Mouse (Mus musculus) heart, embryonic 11.5 days (tissue): Measurements from ENCODE around the gene Gm16181. TPM values are rescaled to one million over a fixed set of nuclear protein-coding genes. Genes with fewer than 3 reads are reported as not detected.
A peak's percentile ranks its signal among the peaks of the same experiment; 100 is the strongest.

ENCODE experiments used
- ATAC-seq: fragments of 200-750 bp; cut with Nextera tagmentation; replicated peaks from 2 replicates; pipeline ENCODE4 v1.8.0; 2017; ENCODE audit warnings: moderate library complexity; ENCODE audit not compliant: insufficient number of reproducible peaks, low FRiP score, low TSS enrichment
- H3K27ac ChIP-seq: fragments of 300-500 bp; sonication (generic); 2 replicates; pipeline ENCODE4 v1.5.1; 2014; ENCODE audit warnings: mild to moderate bottlenecking, low read depth, low read length
- H3K27me3 ChIP-seq: fragments of 300-500 bp; sonication (generic); 2 replicates; pipeline ENCODE4 v1.6.1; 2014; ENCODE audit warnings: mild to moderate bottlenecking, low read length, mixed read lengths; ENCODE audit not compliant: control insufficient read depth, insufficient read depth
- H3K36me3 ChIP-seq: fragments of 300-500 bp; sonication (generic); 2 replicates; pipeline ENCODE4 v1.6.1; 2014; ENCODE audit warnings: mild to moderate bottlenecking, low read length, moderate library complexity, mixed read lengths; ENCODE audit not compliant: control insufficient read depth, insufficient read depth
- H3K4me1 ChIP-seq: fragments of 300-500 bp; sonication (generic); 2 replicates; pipeline ENCODE4 v1.6.1; 2014; ENCODE audit warnings: low read length; ENCODE audit not compliant: control insufficient read depth, insufficient read depth
- H3K4me2 ChIP-seq: fragments of 300-500 bp; sonication (generic); 2 replicates; pipeline ENCODE4 v1.6.1; 2014; ENCODE audit warnings: mild to moderate bottlenecking, moderate library complexity
- H3K4me3 ChIP-seq: fragments of 300-500 bp; sonication (generic); 2 replicates; pipeline ENCODE4 v1.5.1; 2014; ENCODE audit warnings: low read depth, low read length
- H3K9ac ChIP-seq: fragments of 300-500 bp; sonication (generic); 2 replicates; pipeline ENCODE4 v1.6.1; 2014; ENCODE audit warnings: mild to moderate bottlenecking, low read depth, low read length, moderate library complexity
- H3K9me3 ChIP-seq: fragments of 300-500 bp; sonication (generic); replicated peaks from 2 replicates; pipeline ENCODE4 v1.6.1; 2016; ENCODE audit warnings: low read length; ENCODE audit not compliant: control insufficient read depth
- WGBS: fragments of 180-500 bp; shearing (Covaris S2); extraction: QIAGEN DNeasy Blood & Tissue Kit; methylation state at CpG from one replicate; pipeline ENCODE4 v1.1.7; 2014; ENCODE audit not compliant: insufficient replicate concordance; 5-methylcytosine and 5-hydroxymethylcytosine counted together
- polyA plus RNA-seq: library from polyadenylated mRNA; unstranded; fragments of >200 nt; fragmentation: Nextera tagmentation; extraction: Ambion mirVana; gene quantifications from 2 replicates; pipeline ENCODE4 v1.2.1, GENCODE M21; 2014

The Gm16181 gene
- polyA plus RNA-seq, 1 experiment from 2014 or later = 0.44 TPM

GRCm38 (mm10) chr17:35193881-35194843, 26.5 kb upstream of the Gm16181 start, which contains the start of gene Ltb:
Ltb (plus strand) TSS chr17:35194439.
- 40% methylated on average over 22 of the region's 28 CpGs for WGBS
- H3K4me3 ChIP-seq = peak within 1 kb of the TSS; percentile 49; the same call in 1 of the 2 replicates
- H3K9me3 ChIP-seq = no peaks in the 10 kb centered on the region
- ATAC-seq = no peak
- H3K9ac ChIP-seq = no peak within 1 kb of the TSS
- H3K27me3 ChIP-seq = peaks cover 42% of the 10 kb centered on the region
- peak within 1 kb of the TSS; percentile 85 for H3K4me2 ChIP-seq
- H3K36me3 ChIP-seq = no peaks in the 10 kb centered on the region
- no peak within 1 kb of the TSS for H3K27ac ChIP-seq
- H3K4me1 ChIP-seq = peaks cover 9% of the 10 kb centered on the region; the same call in 1 of the 2 replicates

DNA sequence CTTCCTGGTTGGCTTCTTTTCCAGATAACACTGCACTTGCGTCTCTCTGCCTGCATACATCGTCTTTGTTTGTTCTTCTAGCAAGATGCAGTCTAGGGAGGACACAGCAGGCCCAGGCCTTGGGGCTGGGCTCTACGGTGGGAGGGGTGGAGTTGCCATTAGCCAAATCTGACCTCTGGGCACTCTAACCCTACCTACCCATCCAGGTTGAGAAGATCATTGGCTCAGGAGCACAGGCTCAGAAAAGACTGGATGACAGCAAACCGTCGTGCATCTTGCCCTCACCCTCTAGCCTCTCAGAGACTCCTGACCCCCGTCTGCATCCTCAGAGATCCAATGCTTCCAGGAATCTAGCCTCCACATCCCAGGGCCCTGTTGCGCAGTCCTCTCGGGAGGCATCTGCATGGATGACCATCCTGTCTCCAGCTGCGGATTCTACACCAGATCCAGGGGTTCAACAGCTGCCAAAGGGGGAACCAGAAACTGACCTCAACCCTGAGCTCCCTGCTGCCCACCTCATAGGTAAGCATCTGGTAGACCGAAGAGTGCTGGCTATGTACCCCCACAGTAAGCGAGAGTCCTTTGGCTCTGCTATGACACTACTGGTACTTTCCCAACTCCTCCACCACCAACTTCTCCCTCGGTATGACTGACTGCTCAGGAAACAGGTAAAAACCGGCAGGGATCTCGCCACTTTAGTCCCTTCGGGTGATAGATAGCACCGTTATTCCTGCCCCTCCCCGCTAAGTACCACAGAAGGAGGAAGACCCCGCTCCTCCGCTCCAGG, 25.6 kb upstream of the Gm16181 start:
- ATAC-seq = no peak
- H3K27ac ChIP-seq = no peak overlapping the region
- WGBS = 34% methylated on average over 19 of the region's 19 CpGs
- H3K4me3 ChIP-seq = peak overlapping the region; percentile 49
- peak overlapping the region; percentile 85 for H3K4me2 ChIP-seq
- H3K27me3 ChIP-seq = peaks cover 44% of the 10 kb centered on the region
- no peaks in the 10 kb centered on the region for H3K36me3 ChIP-seq
- H3K9ac ChIP-seq = peak overlapping the region; percentile 63; the same call in 1 of the 2 replicates
- peaks cover 9% of the 10 kb centered on the region; the same call in 1 of the 2 replicates for H3K4me1 ChIP-seq
- H3K9me3 ChIP-seq = no peaks in the 10 kb centered on the region

- Histone ChIP-seq H3K4me3 (peak overlapping the region; percentile 49), H3K4me2 (peak overlapping the region; percentile 85), H3K36me3 (no peaks in the 10 kb centered on the region), H3K9me3 (no peaks in the 10 kb centered on the region), H3K27ac (no peak overlapping the region), H3K27me3 (peaks cover 50% of the 10 kb centered on the region), H3K4me1 (peaks cover 9% of the 10 kb centered on the region; the same call in 1 of the 2 replicates), H3K9ac (peak overlapping the region; percentile 63; the same call in 1 of the 2 replicates)
- 2% methylated on average over 66 of the region's 66 CpGs for WGBS
- ATAC-seq = peak; percentile 66; the same call in 1 of the 2 replicates
These were observed 24.9 kb upstream of the Gm16181 start for GRCm38 (mm10) chr17:35195631-35196320.

GRCm38 (mm10) chr17:35196321-35196641, 24.4 kb upstream of the Gm16181 start:
- H3K36me3 ChIP-seq = no peaks in the 10 kb centered on the region

DNA sequence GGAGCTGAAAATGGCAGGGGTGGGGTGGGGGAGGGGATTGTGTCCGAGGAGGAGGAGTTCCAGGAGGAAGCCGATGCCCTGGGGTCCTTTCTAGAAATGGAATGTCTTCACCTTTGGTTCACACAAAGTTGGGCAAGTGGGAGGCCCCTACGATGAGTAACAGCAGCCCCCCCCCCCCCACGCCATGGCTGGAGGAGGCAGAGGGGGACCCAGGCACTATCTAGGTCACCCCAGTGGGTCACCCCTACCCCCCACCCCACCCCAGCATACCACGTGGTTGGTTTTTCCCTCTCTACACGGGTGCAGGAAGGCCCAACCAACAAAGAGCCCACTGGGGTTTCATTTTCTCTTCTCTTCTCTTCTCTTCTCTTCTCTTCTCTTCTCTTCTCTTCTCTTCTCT, 23.5 kb upstream of the Gm16181 start:
- no peak overlapping the region for H3K27ac ChIP-seq
- no peak for ATAC-seq
- peaks cover 63% of the 10 kb centered on the region for H3K27me3 ChIP-seq
- H3K4me1 ChIP-seq = peaks cover 9% of the 10 kb centered on the region; the same call in 1 of the 2 replicates
- H3K4me3 ChIP-seq = no peak overlapping the region
- H3K9me3 ChIP-seq = no peaks in the 10 kb centered on the region
- no peaks in the 10 kb centered on the region for H3K36me3 ChIP-seq
- H3K9ac ChIP-seq = no peak overlapping the region
- WGBS = 18% methylated on average over 5 of the region's 6 CpGs
- H3K4me2 ChIP-seq = no peak overlapping the region

More at GRCm38 (mm10) chr17:35196321-35196641, 24.4 kb upstream of the Gm16181 start:
- Histone ChIP-seq H3K4me3 (peak overlapping the region; percentile 49), H3K27ac (no peak overlapping the region), H3K4me2 (peak overlapping the region; percentile 85), H3K9me3 (no peaks in the 10 kb centered on the region), H3K9ac (no peak overlapping the region), H3K4me1 (peaks cover 9% of the 10 kb centered on the region; the same call in 1 of the 2 replicates), H3K27me3 (peaks cover 55% of the 10 kb centered on the region)
- WGBS = 29% methylated on average over 9 of the region's 9 CpGs
- no peak for ATAC-seq

- no peaks in the 10 kb centered on the region for H3K9me3 ChIP-seq
- peaks cover 9% of the 10 kb centered on the region; the same call in 1 of the 2 replicates for H3K4me1 ChIP-seq
- H3K27me3 ChIP-seq = peaks cover 70% of the 10 kb centered on the region
- H3K4me2 ChIP-seq = no peak overlapping the region
- 53% methylated on average over 7 of the region's 7 CpGs for WGBS
- ATAC-seq = no peak
- H3K36me3 ChIP-seq = no peaks in the 10 kb centered on the region
- no peak overlapping the region for H3K27ac ChIP-seq
- no peak overlapping the region for H3K9ac ChIP-seq
- H3K4me3 ChIP-seq = no peak overlapping the region
These were observed 22.6 kb upstream of the Gm16181 start for GRCm38 (mm10) chr17:35198029-35198428.

- Histone ChIP-seq H3K4me3 (no peak overlapping the region), H3K27ac (no peak overlapping the region), H3K9ac (no peak overlapping the region), H3K4me2 (no peak overlapping the region), H3K9me3 (no peaks in the 10 kb centered on the region), H3K27me3 (peaks cover 77% of the 10 kb centered on the region), H3K36me3 (no peaks in the 10 kb centered on the region), H3K4me1 (peaks cover 9% of the 10 kb centered on the region; the same call in 1 of the 2 replicates)
- 30% methylated on average over 8 of the region's 8 CpGs for WGBS
- no peak for ATAC-seq
These were observed 21.7 kb upstream of the Gm16181 start for GRCm38 (mm10) chr17:35198946-35199345.

- H3K9ac ChIP-seq = no peak overlapping the region
- H3K27ac ChIP-seq = no peak overlapping the region
- no peaks in the 10 kb centered on the region for H3K36me3 ChIP-seq
- no peak overlapping the region for H3K4me2 ChIP-seq
- H3K9me3 ChIP-seq = no peaks in the 10 kb centered on the region
- peaks cover 76% of the 10 kb centered on the region for H3K27me3 ChIP-seq
- 76% methylated on average over 9 of the region's 11 CpGs for WGBS
- no peak overlapping the region for H3K4me3 ChIP-seq
- H3K4me1 ChIP-seq = peaks cover 8% of the 10 kb centered on the region; the same call in 1 of the 2 replicates
- ATAC-seq = no peak
These were observed 20.2 kb upstream of the Gm16181 start for GRCm38 (mm10) chr17:35200398-35200797.
